Mouse (Mus musculus) embryo, embryonic 10.5 days (tissue): Measurements from ENCODE around the gene Zfp710.
"Not testable (repeated sequence)": the region's sequence is repeated elsewhere in the genome, so short reads cannot be mapped to it uniquely, and the experiment has no call there.

Experiments
- DNase-seq: peaks from one replicate; pipeline ENCODE4 v3.0.0-alpha.2; 2015; ENCODE audit warnings: low spot score

The Zfp710 gene

DNA sequence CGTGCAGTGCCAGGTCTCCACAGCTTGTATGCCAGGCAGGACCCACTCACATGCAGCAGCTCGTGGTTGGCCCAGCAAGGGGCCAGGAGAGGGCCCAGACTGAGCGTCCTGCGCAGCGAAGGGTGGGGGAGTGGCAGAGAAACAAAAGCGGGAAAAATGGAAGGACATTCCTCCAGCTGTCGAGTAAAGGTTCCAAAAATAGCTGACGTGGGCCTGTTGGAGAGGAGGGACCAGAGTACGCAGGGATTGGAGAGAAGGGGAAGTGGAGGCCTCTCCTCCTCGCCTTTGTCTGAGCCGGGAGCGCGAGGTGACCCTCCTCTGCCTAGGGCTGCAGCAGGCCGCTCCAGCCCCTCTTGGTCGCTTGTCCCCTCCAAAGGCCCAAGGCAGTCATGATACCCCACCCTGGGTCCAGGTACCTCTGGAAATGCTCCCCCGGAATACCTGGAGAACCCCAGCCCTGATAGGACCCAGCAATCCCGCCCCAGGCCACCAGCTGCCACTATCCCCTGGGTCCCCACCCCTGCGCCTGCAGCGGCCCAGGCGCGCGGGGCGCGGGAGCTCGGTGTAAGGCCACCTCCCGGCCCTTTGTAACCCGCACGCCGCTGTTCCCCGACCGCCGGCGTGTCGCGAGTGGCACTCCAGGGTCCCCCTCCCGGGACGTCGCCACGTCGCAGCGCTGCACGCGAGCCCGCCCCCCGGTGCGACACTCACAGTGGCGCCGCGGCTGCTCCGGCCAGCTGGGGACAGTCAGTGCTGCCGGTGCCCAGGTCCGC, 90.0 kb downstream of the Zfp710 start:
- DNase-seq: peak; percentile 75

DNA sequence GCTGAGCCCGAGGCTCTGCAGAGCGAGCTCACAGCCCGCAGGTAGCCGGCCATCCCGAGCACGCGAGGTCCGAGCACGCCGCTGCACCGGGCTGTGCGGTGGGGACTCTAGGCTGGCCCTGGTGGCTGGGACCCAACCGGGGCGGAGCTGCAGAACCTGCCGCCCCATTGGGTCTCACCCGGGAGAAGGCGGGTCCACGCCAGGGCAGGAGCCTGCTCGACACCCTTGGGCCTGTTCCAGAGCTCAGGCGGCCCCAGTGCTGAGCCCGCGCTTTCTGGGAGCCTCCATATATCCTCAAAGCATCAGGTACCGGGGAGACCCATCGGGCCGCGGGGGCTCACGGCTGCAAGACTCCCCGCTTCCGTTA, 90.6 kb downstream of the Zfp710 start, which contains the start of gene Idh2:
TSS of gene Idh2 (minus strand) at position 169 of the 367 bp plus-strand sequence.
- peak; percentile 90 for DNase-seq

DNA sequence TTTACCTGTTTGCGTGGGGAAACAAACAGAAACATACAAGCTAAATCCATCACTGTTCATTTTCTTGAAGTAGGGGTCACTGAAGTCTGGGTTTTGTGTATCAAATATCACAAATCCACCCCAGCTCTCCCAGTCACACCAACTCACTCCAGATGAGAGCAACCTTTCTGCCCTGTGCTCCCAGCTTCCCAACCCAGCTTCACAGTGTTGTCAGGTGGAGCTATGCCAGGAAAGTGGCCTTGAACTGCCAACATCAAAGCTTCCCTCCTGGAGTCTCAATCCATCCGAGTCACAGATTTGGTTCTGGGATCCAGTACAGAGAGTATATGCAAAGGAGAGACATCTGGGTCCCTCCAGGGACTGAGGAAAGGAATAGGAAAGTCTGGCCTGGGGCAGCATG, 91.5 kb downstream of the Zfp710 start:
- no peak for DNase-seq

DNA sequence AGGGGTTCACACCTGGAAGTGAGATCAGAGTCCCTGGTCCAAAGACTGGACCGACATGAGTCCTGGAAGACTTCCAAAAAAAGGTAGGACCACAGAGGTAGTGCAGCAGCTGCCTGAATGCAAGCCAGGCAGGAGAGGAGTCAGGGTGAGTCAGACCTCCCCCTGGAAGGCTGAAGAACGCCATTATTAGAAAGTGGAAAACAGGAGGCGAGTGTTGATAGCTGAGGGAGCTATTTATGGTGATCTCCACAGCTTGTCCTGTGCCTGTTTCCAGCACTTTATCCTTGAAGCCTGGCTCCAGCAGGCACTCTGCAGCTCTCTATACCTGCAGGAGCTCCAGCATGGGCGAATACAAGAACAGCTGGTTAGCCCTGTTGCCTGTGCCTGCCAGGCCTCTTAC, 94.6 kb downstream of the Zfp710 start:
- DNase-seq: no peak

DNA sequence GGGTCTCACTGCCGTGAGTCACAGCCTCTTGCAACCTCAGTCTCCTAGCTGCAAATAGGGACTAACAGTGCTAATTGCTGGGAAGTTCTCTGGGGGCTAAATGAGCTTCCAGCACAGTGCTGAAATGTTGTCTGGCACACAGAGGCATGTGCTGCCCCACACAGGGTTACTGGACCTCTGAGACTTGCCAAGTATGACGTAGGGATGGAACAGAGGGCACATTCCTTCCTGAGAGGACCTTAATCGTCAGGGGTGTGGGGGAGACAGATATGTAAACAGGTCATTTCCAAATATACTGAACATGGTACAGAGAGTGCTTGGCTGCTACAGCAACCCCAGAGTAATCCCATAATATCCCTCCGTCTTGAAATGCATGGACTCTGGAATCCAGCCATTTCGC, 96.5 kb downstream of the Zfp710 start:
- DNase-seq: no peak

DNA sequence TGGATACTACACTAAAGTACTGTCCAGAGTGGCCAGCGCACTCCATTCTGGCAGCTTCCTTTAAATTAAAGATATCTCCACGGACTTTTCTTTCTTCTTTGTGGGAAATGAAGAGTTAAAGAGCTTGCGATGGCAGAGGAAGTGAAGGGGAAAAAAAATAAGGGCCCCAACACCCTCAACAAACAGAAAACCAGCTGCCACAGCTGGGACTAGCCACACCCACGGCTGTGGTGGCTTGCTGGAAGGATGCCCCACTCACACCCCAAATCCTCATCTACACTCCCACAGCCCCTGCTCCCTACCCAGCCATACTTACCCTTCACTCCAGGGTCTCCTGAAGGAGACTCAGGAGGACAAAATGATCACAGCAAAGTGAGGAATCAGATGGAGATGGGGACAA, 98.5 kb downstream of the Zfp710 start:
- no peak for DNase-seq

DNA sequence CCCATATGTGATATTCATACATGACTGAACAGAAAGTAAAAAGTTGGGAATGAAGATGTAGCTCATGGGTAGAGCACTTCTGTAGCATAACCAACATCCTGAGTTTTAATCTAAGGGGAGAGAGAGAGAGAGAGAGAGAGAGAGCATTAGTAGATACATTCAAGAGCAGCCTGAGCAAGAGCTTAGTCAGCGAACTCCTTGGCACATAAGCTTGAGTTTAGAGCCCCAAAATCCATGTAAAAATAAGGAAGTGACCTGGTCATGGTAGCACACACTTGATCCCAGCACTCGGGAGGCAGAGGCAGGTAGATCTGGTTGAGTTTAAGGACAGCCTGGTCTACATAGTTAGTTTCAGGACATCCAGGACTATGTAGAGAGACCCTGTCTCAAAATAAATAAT, 99.1 kb downstream of the Zfp710 start:
- DNase-seq: no peak

DNA sequence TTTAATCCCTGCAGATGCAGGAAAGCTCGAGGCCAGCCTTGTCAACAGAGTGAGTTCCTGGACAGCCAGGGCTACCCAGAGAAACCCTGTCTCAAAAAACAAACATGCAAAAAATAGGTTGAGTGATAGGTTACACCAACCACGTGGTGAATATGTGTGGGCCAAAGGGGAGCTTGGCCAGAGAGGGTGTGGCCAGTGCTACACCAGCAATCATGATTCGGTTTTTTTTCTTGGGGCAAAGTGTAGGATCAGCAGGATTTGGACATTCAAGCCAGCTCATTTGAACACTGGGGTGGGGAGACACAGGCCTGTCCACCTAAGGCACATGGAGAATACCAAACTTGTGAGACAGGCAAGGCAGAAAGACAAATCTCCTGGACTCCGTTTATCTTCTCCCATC, 104.7 kb downstream of the Zfp710 start:
- no peak for DNase-seq

DNA sequence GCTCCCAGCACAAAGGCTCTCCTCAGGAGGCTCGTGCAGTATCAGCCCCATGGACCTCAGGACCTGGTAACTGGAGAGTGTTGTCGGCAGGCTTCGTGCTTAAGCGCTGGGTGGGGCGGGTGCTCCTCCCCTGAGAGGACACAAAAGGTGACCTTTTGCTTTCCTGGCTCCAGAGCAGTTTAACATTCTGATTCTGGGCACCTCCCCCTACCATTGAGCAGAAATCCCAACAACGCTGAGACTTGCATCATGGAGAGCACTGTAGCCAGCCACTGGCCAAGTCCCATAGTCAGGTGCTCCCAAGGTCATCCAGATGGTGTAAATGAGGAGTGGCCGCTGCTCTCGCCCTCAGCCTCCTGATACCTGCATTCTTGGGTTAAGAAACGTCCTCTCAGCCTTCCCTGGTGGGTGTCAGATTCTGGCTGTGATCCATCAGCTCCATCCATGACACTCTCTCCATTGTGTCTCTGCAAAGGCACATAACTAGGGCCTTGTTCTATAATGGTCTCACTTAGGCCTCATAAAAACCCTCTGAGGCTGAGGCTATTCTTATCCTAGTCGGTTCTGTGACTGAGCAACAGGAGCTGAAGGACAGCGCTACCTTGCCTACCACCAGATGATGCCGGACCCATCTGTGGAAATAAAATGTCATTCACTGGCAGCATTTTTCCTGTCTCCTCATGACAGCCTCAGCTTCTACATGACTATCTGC, 105.9 kb downstream of the Zfp710 start:
- no peak for DNase-seq

DNA sequence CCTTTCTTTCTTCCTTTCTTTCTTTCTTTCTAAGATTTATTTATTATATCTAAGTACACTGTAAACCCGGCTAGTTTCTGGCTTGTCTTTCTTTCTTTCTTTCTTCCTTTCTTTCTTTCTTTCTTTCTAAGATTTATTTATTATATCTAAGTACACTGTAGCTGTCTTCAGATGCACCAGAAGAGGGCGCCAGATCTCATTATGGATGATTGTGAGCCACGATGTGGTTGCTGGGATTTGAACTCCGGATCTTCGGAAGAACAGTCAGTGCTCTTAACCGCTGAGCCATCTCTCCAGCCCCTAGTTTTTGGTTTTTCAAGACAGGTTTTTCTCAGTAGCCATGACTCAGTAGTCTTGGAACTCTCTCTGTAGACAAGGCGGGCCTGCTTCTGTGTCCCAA, 106.7 kb downstream of the Zfp710 start:
- DNase-seq: not testable (repeated sequence)

DNA sequence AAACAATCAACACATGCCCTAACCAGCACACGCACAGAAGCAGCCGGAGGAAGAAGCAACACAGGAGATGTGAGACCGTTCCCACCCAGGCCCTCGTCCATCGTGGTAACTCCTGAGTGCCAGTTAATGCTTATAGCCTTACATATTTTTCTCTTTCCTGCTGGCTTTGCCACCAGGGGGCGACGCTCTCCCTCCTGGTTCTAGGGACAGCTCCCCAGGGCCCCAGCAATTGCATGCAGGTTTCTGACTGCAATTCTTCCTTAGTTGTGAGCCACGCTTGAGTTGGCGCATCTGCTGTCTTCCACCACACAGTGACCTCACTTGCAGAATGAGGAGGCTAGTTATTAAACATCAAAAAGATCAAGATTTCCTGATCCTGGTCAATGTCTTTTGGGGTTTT, 107.9 kb downstream of the Zfp710 start:
- DNase-seq: peak; percentile 75

DNA sequence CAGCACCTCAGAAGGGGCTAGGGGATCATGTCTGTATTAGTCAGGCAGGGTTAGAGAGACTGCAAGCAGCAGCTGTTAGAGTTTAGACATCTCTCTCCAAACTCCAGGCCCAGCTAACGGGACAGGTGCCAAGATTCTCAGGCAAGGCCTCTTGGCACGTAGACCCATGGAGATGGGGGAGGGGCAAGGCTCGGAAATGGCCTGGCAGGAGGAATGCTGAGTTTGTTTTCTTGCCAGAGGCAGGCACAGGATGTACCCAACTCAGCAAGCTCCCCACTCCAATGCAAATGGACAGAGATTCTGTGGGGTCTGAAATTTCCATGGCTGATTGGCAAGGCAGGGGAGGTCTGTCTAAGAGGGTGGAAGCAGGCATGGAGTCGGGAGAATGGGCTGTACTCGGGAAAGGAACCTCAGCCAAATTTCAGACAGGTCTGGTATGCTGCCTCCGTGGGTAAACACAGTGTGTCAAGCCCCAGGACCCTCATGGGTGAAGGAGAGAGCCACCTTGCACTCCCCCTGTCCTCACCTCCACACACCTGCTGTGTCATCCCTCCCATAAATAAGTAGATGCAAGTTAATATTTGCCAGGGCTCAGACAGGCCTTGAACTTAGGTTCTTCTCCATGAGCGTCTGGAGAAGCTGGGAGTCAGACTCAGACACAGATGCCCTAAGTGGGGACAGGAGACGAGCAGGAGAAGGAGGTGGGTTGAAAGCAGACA, 110.0 kb downstream of the Zfp710 start:
- no peak for DNase-seq

DNA sequence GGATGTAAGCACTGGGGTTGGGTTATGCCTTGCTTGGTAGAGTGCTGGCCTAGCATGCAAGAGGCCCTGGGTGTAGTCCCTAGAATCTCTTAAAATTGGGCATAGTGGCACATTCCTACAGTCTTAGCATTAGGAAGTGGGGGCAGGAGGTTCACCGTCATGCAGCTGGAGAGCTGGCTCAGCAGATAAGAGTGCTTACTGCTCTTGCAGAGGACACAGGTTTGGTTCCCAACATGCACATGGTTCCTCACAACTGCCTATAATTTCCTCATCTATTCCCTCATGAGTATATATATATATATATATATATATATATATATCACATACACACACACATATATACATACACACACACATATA, 110.5 kb downstream of the Zfp710 start:
- no peak for DNase-seq

DNA sequence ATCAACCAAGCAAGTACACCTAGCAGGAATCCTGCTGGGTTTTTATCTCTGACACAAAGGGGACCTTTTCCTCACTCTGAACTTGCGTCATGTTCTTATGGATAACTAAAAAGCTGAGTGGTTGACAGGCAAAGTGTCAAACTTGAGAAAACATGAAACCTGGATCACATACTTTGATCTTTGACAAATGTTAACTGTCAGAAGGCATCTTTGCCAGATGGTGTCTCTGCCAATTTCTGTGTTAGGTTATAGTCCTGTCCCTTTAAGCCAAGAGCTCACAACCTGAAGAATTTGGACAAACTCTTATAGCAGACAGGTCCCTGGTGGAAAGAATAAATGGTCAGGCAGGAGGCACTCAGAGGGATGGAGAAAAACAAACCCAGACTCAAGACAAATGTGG, 113.8 kb downstream of the Zfp710 start:
- DNase-seq: no peak

DNA sequence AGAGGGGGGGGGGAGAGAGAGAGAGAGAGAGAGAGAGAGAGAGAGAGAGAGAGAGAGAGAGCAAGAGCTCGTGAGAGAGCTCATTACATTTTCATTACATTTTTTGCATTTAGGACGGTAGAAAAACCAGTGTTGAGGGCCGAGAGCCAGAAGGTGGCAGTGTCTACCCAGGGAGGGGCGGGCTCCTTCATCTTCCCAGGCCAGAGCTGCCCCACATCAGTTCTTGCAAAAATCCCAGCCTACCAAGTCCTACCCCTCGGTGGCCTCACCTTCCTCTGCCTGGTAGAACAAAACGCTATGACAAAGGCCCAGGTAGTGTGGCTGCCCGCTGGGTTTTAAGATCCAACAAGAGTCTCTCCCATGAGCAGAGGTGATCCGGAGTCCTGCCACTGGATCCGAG, 116.2 kb downstream of the Zfp710 start:
- peak; percentile 87 for DNase-seq
